Mouse (Mus musculus) right cerebral cortex, postnatal 25 days (tissue): Measurements from ENCODE around the gene Uevld.
A peak's percentile ranks its signal among the peaks of the same experiment; 100 is the strongest.
"Not testable (repeated sequence)": the region's sequence is repeated elsewhere in the genome, so short reads cannot be mapped to it uniquely, and the experiment has no call there.

Experiments
- DNase-seq: peaks from one replicate; pipeline ENCODE4 v3.0.0; 2022

The Uevld gene

GRCm38 (mm10) chr7:46957831-46958691, at the start of gene Uevld:
Gene Uevld (minus strand): TSS chr7:46958527.
- DNase-seq: peak; percentile 88

- no peak for DNase-seq
Observed at GRCm38 (mm10) chr7:47007818-47008167, 49.5 kb upstream of the Uevld start.

- DNase-seq: no peak
Observed at GRCm38 (mm10) chr7:47007109-47007780, 48.9 kb upstream of the Uevld start.

- no peak for DNase-seq
Observed at GRCm38 (mm10) chr7:47003411-47004115, 45.2 kb upstream of the Uevld start.

GRCm38 (mm10) chr7:47001900-47002275, 43.6 kb upstream of the Uevld start:
- DNase-seq: no peak

- no peak for DNase-seq
Observed at GRCm38 (mm10) chr7:47001125-47001899, 43.0 kb upstream of the Uevld start.

GRCm38 (mm10) chr7:47000644-47000983, 42.3 kb upstream of the Uevld start:
- DNase-seq: no peak

GRCm38 (mm10) chr7:46999983-47000643, 41.8 kb upstream of the Uevld start:
- DNase-seq: no peak

GRCm38 (mm10) chr7:46998942-46999341, 40.6 kb upstream of the Uevld start:
- DNase-seq: no peak

- no peak for DNase-seq
Observed at GRCm38 (mm10) chr7:46997644-46998395, 39.5 kb upstream of the Uevld start.

GRCm38 (mm10) chr7:46997008-46997407, 38.7 kb upstream of the Uevld start:
- DNase-seq: no peak

- DNase-seq: no peak
Observed at GRCm38 (mm10) chr7:46995558-46995957, 37.2 kb upstream of the Uevld start.

GRCm38 (mm10) chr7:46993079-46993478, 34.8 kb upstream of the Uevld start:
- DNase-seq: no peak

- DNase-seq: not testable (repeated sequence)
Observed at GRCm38 (mm10) chr7:46989387-46989786, 31.1 kb upstream of the Uevld start.

GRCm38 (mm10) chr7:46987073-46987472, 28.7 kb upstream of the Uevld start:
- DNase-seq: no peak

- DNase-seq: no peak
Observed at GRCm38 (mm10) chr7:46986646-46987045, 28.3 kb upstream of the Uevld start.

- DNase-seq: no peak
Observed at GRCm38 (mm10) chr7:46985718-46986505, 27.6 kb upstream of the Uevld start.

GRCm38 (mm10) chr7:46983280-46983679, 25.0 kb upstream of the Uevld start, which contains the start of gene Gm9999:
Gene Gm9999 (plus strand): TSS chr7:46983580.
- DNase-seq: no peak

- no peak for DNase-seq
Observed at GRCm38 (mm10) chr7:46975456-46975855, 17.1 kb upstream of the Uevld start.

- no peak for DNase-seq
Observed at GRCm38 (mm10) chr7:46974648-46975047, 16.3 kb upstream of the Uevld start.

- no peak for DNase-seq
Observed at GRCm38 (mm10) chr7:46969898-46970297, 11.6 kb upstream of the Uevld start.
